Mouse (Mus musculus) lung, postnatal 0 days (tissue): ENCODE results near the gene Gstm6. TPM values are rescaled to one million over a fixed set of nuclear protein-coding genes. Genes with fewer than 3 reads are reported as not detected.
"Not testable (repeated sequence)": the region's sequence is repeated elsewhere in the genome, so short reads cannot be mapped to it uniquely, and the experiment has no call there.

Experiments used
- ATAC-seq: fragments of 200-750 bp; cut with Nextera tagmentation; 2 replicates; pipeline ENCODE4 v1.8.0; 2017; ENCODE audit warnings: moderate library complexity
- DNase-seq: peaks from one replicate; pipeline ENCODE4 v3.0.0-alpha.2; 2016; ENCODE audit warnings: low spot score
- H3K27ac ChIP-seq: fragments of 300-500 bp; sonication (generic); 2 replicates; pipeline ENCODE4 v1.5.1; 2014; ENCODE audit warnings: antibody characterized with exemption, mild to moderate bottlenecking, low read length, mixed read lengths
- H3K27me3 ChIP-seq: fragments of 300-500 bp; sonication (generic); replicated peaks from 2 replicates; pipeline ENCODE4 v1.6.1; 2014; ENCODE audit warnings: low read length, mixed read lengths; ENCODE audit not compliant: insufficient read depth
- H3K36me3 ChIP-seq: fragments of 300-500 bp; sonication (generic); 2 replicates; pipeline ENCODE4 v1.6.1; 2014; ENCODE audit warnings: low read length, mixed read lengths; ENCODE audit not compliant: insufficient read depth
- H3K4me1 ChIP-seq: fragments of 300-500 bp; sonication (generic); 2 replicates; pipeline ENCODE4 v1.6.1; 2014; ENCODE audit warnings: antibody characterized with exemption, low read depth, low read length, mixed read lengths; ENCODE audit not compliant: insufficient read depth
- H3K4me2 ChIP-seq: fragments of 300-500 bp; sonication (generic); replicated peaks from 2 replicates; pipeline ENCODE4 v1.6.1; 2014; ENCODE audit warnings: low read depth, mild to moderate bottlenecking, low read length, moderate library complexity, mixed read lengths
- H3K4me3 ChIP-seq: fragments of 300-500 bp; sonication (generic); 2 replicates; pipeline ENCODE4 v1.5.1; 2014; ENCODE audit warnings: low read depth, low read length
- H3K9ac ChIP-seq: fragments of 300-500 bp; sonication (generic); replicated peaks from 2 replicates; pipeline ENCODE4 v1.6.1; 2014; ENCODE audit warnings: low read depth, mild to moderate bottlenecking
- H3K9me3 ChIP-seq: fragments of 300-500 bp; sonication (generic); 2 replicates; pipeline ENCODE4 v1.6.1; 2016; ENCODE audit warnings: low read length, mixed read lengths
- CTCF ChIP-seq: IDR thresholded peaks from 2 replicates; pipeline ENCODE4 v1.5.1; 2016; ENCODE audit warnings: antibody characterized with exemption, mild to moderate bottlenecking
- EP300 ChIP-seq: IDR thresholded peaks from 2 replicates; pipeline ENCODE4 v1.6.1; 2016; ENCODE audit warnings: antibody characterized with exemption, mild to moderate bottlenecking, control low read depth
- WGBS: fragments of 180-500 bp; shearing (Covaris S2); extraction: QIAGEN DNeasy Blood & Tissue Kit; methylation state at CpG from one replicate; pipeline ENCODE4 v1.1.7; 2014; 5-methylcytosine and 5-hydroxymethylcytosine counted together
- polyA plus RNA-seq: library from polyadenylated mRNA; unstranded; fragments of >200 nt; fragmentation: Nextera tagmentation; extraction: Ambion mirVana; gene quantifications from 2 replicates; pipeline ENCODE4 v1.2.1, GENCODE M21; 2015

Gene Gstm6
- polyA plus RNA-seq, 1 experiment from 2014 or later, result 3.6 TPM

GRCm38 (mm10) chr3:107981261-107981660 is 37.7 kb upstream of the Gstm6 start:
- no peaks in the 10 kb centered on the region for H3K9me3 ChIP-seq
- 67% methylated on average over 3 of the region's 3 CpGs for WGBS

GRCm38 (mm10) chr3:107977691-107978090 is 34.1 kb upstream of the Gstm6 start:
- Histone ChIP-seq H3K4me1 (no peaks in the 10 kb centered on the region), H3K36me3 (no peaks in the 10 kb centered on the region), H3K27ac (no peak overlapping the region), H3K4me2 (no peak overlapping the region), H3K9ac (no peak overlapping the region), H3K4me3 (no peak overlapping the region), H3K9me3 (no peaks in the 10 kb centered on the region), H3K27me3 (no peaks in the 10 kb centered on the region)
- ATAC-seq (no peak), DNase-seq (no peak)
- WGBS, result 56% methylated on average over 3 of the region's 3 CpGs
- TF ChIP-seq CTCF (no peak), EP300 (no peak)

More at GRCm38 (mm10) chr3:107981261-107981660, 37.7 kb upstream of the Gstm6 start:
- Histone ChIP-seq H3K27me3 (no peaks in the 10 kb centered on the region), H3K9ac (no peak overlapping the region), H3K4me2 (no peak overlapping the region), H3K4me1 (no peaks in the 10 kb centered on the region), H3K4me3 (no peak overlapping the region), H3K27ac (no peak overlapping the region), H3K36me3 (no peaks in the 10 kb centered on the region)
- no peak for TF ChIP-seq CTCF
- TF ChIP-seq EP300, result no peak
- DNase-seq (no peak), ATAC-seq (no peak)

GRCm38 (mm10) chr3:107974237-107974636 is 30.7 kb upstream of the Gstm6 start:
- Histone ChIP-seq H3K9ac (no peak overlapping the region), H3K9me3 (no peaks in the 10 kb centered on the region), H3K36me3 (no peaks in the 10 kb centered on the region), H3K4me1 (no peaks in the 10 kb centered on the region), H3K27me3 (no peaks in the 10 kb centered on the region), H3K27ac (no peak overlapping the region), H3K4me3 (no peak overlapping the region), H3K4me2 (no peak overlapping the region)
- ATAC-seq, result no peak
- TF ChIP-seq EP300, result no peak
- TF ChIP-seq CTCF, result no peak
- 90% methylated on average over 1 of the region's 1 CpGs for WGBS
- DNase-seq, result no peak

- H3K27me3 ChIP-seq, result no peaks in the 10 kb centered on the region
- TF ChIP-seq CTCF, result no peak
- no peak for TF ChIP-seq EP300
Measured at GRCm38 (mm10) chr3:107972070-107972469, 28.5 kb upstream of the Gstm6 start.

GRCm38 (mm10) chr3:107971101-107971500 is 27.6 kb upstream of the Gstm6 start:
- not testable (repeated sequence) for H3K36me3 ChIP-seq, DNase-seq, H3K4me2 ChIP-seq, H3K27me3 ChIP-seq, H3K9me3 ChIP-seq, H3K4me3 ChIP-seq, H3K4me1 ChIP-seq, H3K27ac ChIP-seq, H3K9ac ChIP-seq, ATAC-seq
- 47% methylated on average over 3 of the region's 3 CpGs for WGBS

More at GRCm38 (mm10) chr3:107972070-107972469, 28.5 kb upstream of the Gstm6 start:
- no peaks in the 10 kb centered on the region for H3K9me3 ChIP-seq
- H3K4me1 ChIP-seq, result no peaks in the 10 kb centered on the region
- WGBS, result 63% methylated on average over 3 of the region's 3 CpGs
- DNase-seq (no peak), ATAC-seq (no peak)
- no peak overlapping the region for H3K9ac ChIP-seq
- H3K4me2 ChIP-seq, result no peak overlapping the region
- H3K27ac ChIP-seq, result no peak overlapping the region
- H3K36me3 ChIP-seq, result no peaks in the 10 kb centered on the region
- no peak overlapping the region for H3K4me3 ChIP-seq

GRCm38 (mm10) chr3:107968724-107969395 is 25.3 kb upstream of the Gstm6 start, which contains the start of gene Gstm3:
Gene Gstm3, minus strand, starts transcription at chr3:107969283.
- Histone ChIP-seq H3K27me3 (no peaks in the 10 kb centered on the region), H3K4me3 (no peak within 1 kb of the TSS), H3K4me1 (no peaks in the 10 kb centered on the region), H3K36me3 (no peaks in the 10 kb centered on the region), H3K4me2 (no peak within 1 kb of the TSS), H3K9me3 (no peaks in the 10 kb centered on the region), H3K9ac (no peak within 1 kb of the TSS), H3K27ac (no peak within 1 kb of the TSS)
- no peak for ATAC-seq
- no peak for TF ChIP-seq CTCF
- TF ChIP-seq EP300, result no peak
- 41% methylated on average over 13 of the region's 13 CpGs for WGBS
- no peak for DNase-seq
